ENCODE assay signal across 12 mouse cellular contexts in genomic region chr3:144400374-144400773, GRCm38 (mm10).
A peak's percentile ranks its signal among the peaks of the same experiment; 100 is the strongest.
DNase-seq lines count a peak whose midpoint lies in the region; ATAC-seq lines count a peak whose summit lies in the region.
"Had no signal": no experiment of that assay in that cellular context is flagged by ENCODE, and none has a peak within 500 bp of the region (broad histone marks: within the 10 kb centered on the region; RNA-seq: fewer than 3 reads in every experiment).

No protein-coding gene starts in this region.

- DNase-seq in adrenal gland, adult (ENCODE audit: inconsistent age in 2 of 2, low spot score in 1 of 2), result peak; percentile 45 to 52
- no peak for DNase-seq in adrenal gland, postnatal 25 days
- peak; percentile 42 to 75 for DNase-seq in heart, adult 18-20 months
- no peak for DNase-seq in liver, embryonic 13.5 days
- DNase-seq in embryo, embryonic 10.5 days (ENCODE audit: low spot score), result no peak
- DNase-seq in cerebellum, postnatal 10 days, result no peak
- no peak for DNase-seq in urinary bladder, adult 2 months (ENCODE audit: low spot score)

- no peaks in the 10 kb centered on the region for H3K27me3 ChIP-seq in heart, embryonic 15.5 days
- no peaks in the 10 kb centered on the region for H3K27me3 ChIP-seq in liver, embryonic 13.5 days
- H3K27me3 ChIP-seq: CH12.LX had no signal

- peaks cover 20% of the 10 kb centered on the region for H3K4me1 ChIP-seq in heart, embryonic 15.5 days (replicated peaks)
- peaks cover 29% of the 10 kb centered on the region for H3K4me1 ChIP-seq in liver, embryonic 13.5 days (replicated peaks)

- no peaks in the 10 kb centered on the region for H3K36me3 ChIP-seq in heart, embryonic 15.5 days
- no peaks in the 10 kb centered on the region for H3K36me3 ChIP-seq in liver, embryonic 13.5 days
- H3K36me3 ChIP-seq: hindbrain, embryonic 10.5 days; midbrain, embryonic 10.5 days had no signal

- H3K4me2 ChIP-seq in heart, embryonic 15.5 days, result no peak overlapping the region
- no peak overlapping the region for H3K4me2 ChIP-seq in liver, embryonic 13.5 days

- 27% methylated on average over 8 of the region's 8 CpGs for WGBS in heart, embryonic 15.5 days
- WGBS in liver, embryonic 13.5 days (ENCODE audit: insufficient replicate concordance), result 39% methylated on average over 8 of the region's 8 CpGs

- peak; percentile 71 for ATAC-seq in heart, embryonic 15.5 days (replicated peaks; ENCODE audit: insufficient number of reproducible peaks, insufficient read depth, low FRiP score, low read depth)
- peak; percentile 40; the same call in 1 of the 2 replicates for ATAC-seq in liver, embryonic 13.5 days (ENCODE audit: low read depth)

- no peak overlapping the region for H3K4me3 ChIP-seq in heart, embryonic 15.5 days
- H3K4me3 ChIP-seq in liver, embryonic 13.5 days (replicated peaks), result no peak overlapping the region
- H3K4me3 ChIP-seq: erythroblast, embryonic 14.5 days had no signal

- no peak overlapping the region for H3K9ac ChIP-seq in heart, embryonic 15.5 days
- H3K9ac ChIP-seq in liver, embryonic 13.5 days, result no peak overlapping the region

- no peaks in the 10 kb centered on the region for H3K9me3 ChIP-seq in heart, embryonic 15.5 days (replicated peaks)
- no peaks in the 10 kb centered on the region for H3K9me3 ChIP-seq in liver, embryonic 13.5 days (replicated peaks)
- H3K9me3 ChIP-seq: hindbrain, embryonic 10.5 days had no signal

- peak overlapping the region; percentile 64 for H3K27ac ChIP-seq in heart, embryonic 15.5 days
- H3K27ac ChIP-seq in liver, embryonic 13.5 days, result no peak overlapping the region

Comparison
In these comparisons a context has a peak if more than half of its experiments do, and no peak if none do; other contexts are left out.
1. DNase-seq: peak in adrenal gland, adult (2 of 2) and heart, adult 18-20 months (2 of 2); none in adrenal gland, postnatal 25 days (single experiment), liver, embryonic 13.5 days (single experiment), embryo, embryonic 10.5 days (single experiment), cerebellum, postnatal 10 days (0 of 2) and urinary bladder, adult 2 months (single experiment).